Mouse (Mus musculus) lung, postnatal 0 days (tissue): ENCODE data around the gene Zranb3.

Source experiments
- CTCF ChIP-seq: IDR thresholded peaks from 2 replicates; pipeline ENCODE4 v1.5.1; 2016; ENCODE audit warnings: antibody characterized with exemption, mild to moderate bottlenecking
- EP300 ChIP-seq: IDR thresholded peaks from 2 replicates; pipeline ENCODE4 v1.6.1; 2016; ENCODE audit warnings: antibody characterized with exemption, mild to moderate bottlenecking, control low read depth

DNA sequence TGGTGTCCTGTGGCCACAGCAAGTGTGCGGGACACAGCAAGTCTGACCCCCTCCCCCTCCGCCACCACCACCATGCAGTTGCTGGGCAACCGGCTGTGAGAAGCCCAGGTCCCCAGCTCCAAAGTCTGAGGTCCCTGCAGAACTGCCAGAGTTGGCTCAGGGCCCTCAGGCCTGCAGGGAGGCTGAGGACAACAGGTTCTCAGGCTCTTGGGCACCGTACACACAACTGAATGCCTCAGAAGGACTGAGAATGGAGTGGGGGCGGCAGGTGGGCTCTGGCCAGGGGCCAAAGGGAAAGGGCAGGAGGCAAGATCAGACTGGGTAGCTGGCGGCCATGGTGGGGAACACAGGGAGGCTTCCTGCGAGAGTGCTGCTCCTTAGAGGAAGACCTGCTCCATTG lies 20.0 kb downstream of the Zranb3 start:
- TF ChIP-seq CTCF (no peak), EP300 (no peak)
